Mouse (Mus musculus): ENCODE measurements around the gene Cnst. TPM values are rescaled to one million over a fixed set of nuclear protein-coding genes. Genes with fewer than 3 reads are reported as not detected.
A peak's percentile ranks its signal among the peaks of the same experiment; 100 is the strongest.
"Not testable (repeated sequence)": the region's sequence is repeated elsewhere in the genome, so short reads cannot be mapped to it uniquely, and the experiment has no call there.

The Cnst gene
- total RNA-seq, 2 experiments from 2014 or later, result 19.9 to 26.2 TPM

- peak; percentile 67 for DNase-seq
These were observed 99.2 kb downstream of the Cnst start for GRCm38 (mm10) chr1:179645101-179645979.

GRCm38 (mm10) chr1:179645980-179646268 is 99.8 kb downstream of the Cnst start:
- no peak for DNase-seq

- not testable (repeated sequence) for DNase-seq
These were observed 102.5 kb downstream of the Cnst start for GRCm38 (mm10) chr1:179648678-179649077.

- DNase-seq, result no peak
These were observed 103.2 kb downstream of the Cnst start for GRCm38 (mm10) chr1:179649324-179649723.

GRCm38 (mm10) chr1:179650284-179650683 is 104.1 kb downstream of the Cnst start:
- DNase-seq, result no peak

DNA sequence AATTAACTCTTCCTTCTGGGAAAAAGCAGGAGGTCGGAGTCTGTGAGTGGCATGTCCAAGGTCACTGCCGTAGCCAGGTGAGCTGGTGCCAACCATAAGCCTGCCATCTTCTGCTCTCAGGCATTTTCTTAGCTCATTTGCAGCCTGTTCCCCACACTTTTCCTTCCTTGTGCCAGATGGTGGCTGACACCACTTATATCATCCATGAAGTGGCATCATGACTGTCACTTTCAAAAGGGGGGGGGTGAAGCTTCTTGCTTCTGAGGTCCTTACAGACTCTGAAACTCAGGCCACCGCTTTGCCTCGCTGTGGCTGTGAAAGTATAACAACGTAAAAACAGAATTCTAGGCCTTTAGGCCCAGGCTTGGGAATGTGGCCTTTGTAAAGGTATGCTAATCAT is 105.1 kb downstream of the Cnst start:
- DNase-seq, result no peak

DNA sequence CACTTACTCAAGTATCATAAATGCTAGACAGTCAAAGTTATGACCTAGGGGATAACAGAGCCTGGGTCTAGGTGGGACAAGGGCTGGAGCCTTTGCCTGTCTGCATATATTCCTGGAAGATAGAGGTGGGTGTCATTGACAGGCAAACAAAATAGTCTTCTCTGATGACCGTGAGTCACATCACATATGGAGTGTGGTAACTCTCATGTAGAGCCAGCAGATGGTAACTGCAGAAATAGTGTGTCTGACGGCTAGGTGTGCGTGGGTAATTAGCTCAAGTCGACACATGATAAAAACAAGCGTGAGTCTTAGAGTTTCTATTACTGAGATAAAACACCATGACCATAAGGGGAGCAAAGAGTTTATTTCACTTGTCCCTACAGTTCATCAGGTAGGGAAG is 116.9 kb downstream of the Cnst start:
- no peak for DNase-seq

DNA sequence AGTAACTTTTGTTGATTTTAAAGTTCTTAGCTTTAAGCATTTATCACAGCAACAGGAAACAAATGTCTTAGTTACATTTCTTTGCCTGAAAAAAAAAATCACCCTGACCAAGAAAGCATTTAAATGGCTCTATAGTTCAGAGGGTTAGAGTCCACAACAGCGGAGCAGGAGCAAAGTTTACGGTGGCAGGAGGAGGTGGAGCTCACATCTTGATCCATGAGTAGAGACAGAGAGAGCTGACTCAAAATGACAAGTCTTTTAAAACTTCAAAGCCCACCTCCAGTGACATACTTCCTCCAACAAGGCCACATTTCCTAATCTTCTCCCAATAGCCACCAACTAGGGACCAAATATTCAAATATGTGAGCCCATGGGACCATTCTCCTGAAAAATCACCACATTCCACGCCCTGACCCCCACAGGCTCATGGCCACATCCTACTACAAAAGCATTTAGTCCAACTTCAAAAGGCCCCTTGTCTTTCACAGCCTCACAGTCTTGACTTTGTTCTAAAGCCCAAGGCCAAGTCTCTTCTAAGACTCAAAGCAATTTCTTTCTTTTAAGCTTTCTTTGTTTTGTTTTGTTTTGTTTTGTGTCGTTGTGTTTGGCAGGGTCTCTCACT is 118.2 kb downstream of the Cnst start:
- no peak for DNase-seq

- no peak for DNase-seq
These were observed 120.8 kb downstream of the Cnst start for GRCm38 (mm10) chr1:179666971-179667370.

DNA sequence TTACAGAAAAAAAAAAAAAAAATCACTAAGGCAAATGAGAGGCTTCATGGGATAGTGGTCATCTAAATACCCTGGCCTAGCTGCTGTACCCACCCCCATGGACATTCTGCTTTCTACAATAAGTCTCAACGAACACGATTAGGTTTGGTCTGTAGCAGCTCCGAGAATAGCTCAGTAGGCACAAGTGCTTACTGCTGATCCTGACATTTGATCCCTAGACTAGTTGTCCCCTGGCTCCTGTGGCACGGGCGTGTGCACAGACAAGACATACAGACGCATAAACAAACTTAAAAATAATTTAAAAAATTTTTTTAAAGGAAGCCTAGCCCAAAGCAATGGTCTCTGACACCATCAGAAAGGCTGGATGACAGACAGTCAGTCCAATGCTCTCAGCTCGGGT is 121.3 kb downstream of the Cnst start:
- no peak for DNase-seq

DNA sequence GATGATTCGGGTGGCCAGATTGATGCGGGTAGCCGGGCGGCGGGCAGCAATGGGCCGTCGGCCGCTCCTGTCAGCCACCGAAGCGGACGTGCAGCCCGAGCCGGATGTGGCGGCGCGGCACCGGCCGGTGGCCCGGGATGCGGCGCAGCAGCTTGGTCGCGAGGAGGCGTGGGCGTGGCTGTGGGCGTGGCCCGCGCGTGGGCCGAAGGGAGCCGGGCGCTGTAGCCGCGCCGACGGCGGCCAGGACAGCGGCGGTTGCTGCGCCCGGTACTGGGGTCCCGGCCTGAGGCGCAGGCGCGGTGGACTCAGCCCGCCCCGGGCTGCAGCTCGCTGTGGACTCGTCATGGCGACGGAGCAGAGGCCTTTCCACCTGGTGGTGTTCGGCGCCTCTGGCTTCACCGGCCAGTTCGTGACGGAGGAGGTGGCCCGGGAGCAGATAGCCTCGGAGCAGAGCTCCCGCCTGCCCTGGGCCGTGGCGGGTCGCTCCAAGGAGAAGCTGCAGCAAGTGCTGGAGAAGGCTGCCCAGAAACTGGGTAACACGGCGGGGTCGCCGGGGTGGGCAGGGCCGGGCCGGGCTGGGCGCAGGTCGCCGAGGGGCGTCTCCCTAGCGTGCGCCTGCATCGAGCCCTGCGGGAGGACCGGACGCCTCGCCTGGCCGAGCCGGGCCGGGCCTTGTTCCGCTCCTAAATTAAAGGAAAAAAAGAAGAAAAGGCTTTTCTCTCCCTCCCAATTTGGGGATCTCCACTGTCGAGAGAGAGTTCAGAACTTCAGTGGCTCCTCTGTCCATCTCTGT is 122.0 kb downstream of the Cnst start, which contains the start of gene Sccpdh:
Gene Sccpdh (plus strand): TSS at position 198 of the 793 bp plus-strand sequence.
- peak; percentile 89 for DNase-seq

DNA sequence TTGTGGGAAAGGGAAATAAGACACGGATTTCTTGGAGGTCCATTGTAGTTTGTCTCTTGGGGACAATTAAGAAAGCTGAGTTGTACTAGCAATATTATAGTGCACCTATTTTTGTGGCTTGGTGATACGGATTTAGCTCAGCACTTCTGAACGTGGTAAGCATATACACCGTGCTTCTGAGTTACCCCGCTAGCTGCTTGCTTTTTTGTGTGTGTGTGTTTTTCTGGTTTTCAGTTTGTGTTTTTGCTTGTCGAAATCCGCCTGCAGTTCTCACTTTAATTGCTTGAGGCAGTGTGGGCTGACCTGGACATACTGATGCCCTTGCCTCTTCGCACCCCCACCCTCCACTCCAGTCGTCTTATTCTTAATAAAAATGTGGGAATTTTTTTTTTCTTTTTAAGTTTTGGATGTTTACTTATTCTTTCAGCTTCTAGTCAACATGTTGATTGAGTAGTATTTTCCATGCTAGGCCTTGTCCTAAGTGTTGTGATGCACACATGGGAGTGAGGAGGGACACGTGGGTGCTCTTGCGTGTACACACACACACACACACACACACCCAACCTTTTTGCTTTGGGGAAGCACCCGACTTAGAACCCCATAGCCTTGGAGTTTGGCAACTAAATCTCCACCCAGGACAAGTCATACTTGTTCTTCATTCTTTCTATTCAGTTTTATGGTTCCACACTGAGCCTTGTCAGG is 122.8 kb downstream of the Cnst start:
- no peak for DNase-seq

GRCm38 (mm10) chr1:179674355-179674754 is 128.2 kb downstream of the Cnst start:
- no peak for DNase-seq

- DNase-seq, result no peak
These were observed 130.9 kb downstream of the Cnst start for GRCm38 (mm10) chr1:179677031-179677430.

Other genes starting within 250 kb of the Cnst start
- gene Smyd3, start 28.3 kb upstream of the Cnst start, total RNA-seq (2021), result 1 to 10 TPM; 4.1 to 4.6 TPM
- 10 to 100 TPM; 31.0 to 36.5 TPM for gene Tfb2m, start 103 bp upstream of the Cnst start, total RNA-seq (2021)
- 10 to 100 TPM; 29.8 to 34.6 TPM for gene Sccpdh, start 121.8 kb downstream of the Cnst start, total RNA-seq (2021)
- gene Kif28, start 198.9 kb downstream of the Cnst start, total RNA-seq (2021), result under 1 TPM in 1 of 2 experiments, not detected in 1; 0.18 TPM

Measured in gastrocnemius, postnatal 25 days (tissue).